Mouse (Mus musculus): ENCODE measurements around the gene Ssbp3. TPM values are rescaled to one million over a fixed set of nuclear protein-coding genes. Genes with fewer than 3 reads are reported as not detected.

Ssbp3 gene
- polyA plus RNA-seq, 1 experiment from 2014 or later = 81.5 TPM

DNA sequence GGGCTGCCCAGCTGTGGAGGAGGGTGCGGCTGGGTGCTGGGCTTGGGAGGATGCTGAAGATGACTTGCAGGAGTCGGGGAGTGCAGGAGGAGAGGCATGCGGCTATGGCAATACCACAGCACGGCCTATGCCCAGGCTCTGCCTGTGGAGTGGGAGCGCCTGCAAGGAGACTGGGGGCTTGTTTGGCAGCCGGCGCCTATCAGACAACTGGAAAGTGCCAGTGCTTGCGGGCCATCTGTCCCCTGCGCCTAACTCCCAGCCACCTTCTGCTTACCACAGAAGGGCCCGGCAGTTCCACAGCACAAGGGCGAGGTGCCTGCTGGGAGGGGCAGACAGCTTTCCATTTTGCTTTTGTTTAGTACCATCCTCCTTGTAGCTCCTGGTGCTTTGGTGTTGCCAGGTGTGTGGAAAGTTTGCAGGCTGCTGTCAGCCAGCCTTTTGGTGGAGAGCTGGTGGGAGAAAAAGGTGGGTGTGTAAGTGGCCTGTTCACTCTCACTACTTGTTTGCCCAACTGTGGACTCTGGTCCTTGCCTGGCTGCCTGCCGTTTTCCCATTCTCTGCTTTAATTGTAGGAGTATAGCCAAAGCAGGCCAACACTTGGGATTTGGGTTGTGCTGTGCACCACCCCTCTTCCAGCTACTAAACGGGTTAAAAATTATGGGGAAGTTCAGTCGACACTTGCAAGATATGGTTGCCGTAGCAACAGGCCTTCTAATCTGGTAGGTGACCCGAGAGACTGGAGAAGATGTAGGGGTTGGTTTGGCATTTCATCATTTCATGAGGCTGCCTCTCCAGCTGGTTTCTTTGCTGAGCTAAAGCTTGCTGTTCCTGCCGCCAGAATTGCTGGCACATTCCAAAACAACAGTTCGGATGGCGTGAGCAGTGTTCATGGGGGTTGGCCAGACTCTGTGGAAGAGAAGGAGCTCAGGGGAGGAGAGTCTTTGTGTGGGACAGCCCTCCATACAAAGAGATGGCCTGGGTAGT, 45.5 kb downstream of the Ssbp3 start:
- H3K36me3 ChIP-seq (ENCODE audit: control insufficient read depth, insufficient read depth, low read length) = peaks cover 9% of the 10 kb centered on the region; the same call in 1 of the 2 replicates
- no peak overlapping the region for H3K4me2 ChIP-seq (replicated peaks; ENCODE audit: low read depth, low read length)
- H3K9ac ChIP-seq (ENCODE audit: low read depth, low read length) = no peak overlapping the region
- no peak for ATAC-seq (ENCODE audit: low FRiP score, low TSS enrichment)
- WGBS = 55% methylated on average over 19 of the region's 19 CpGs
- H3K27me3 ChIP-seq (ENCODE audit: control insufficient read depth, insufficient read depth, low read length) = no peaks in the 10 kb centered on the region
- H3K4me1 ChIP-seq (ENCODE audit: control insufficient read depth, insufficient read depth, low read length) = peaks cover 58% of the 10 kb centered on the region
- no peak overlapping the region for H3K4me3 ChIP-seq (ENCODE audit: low read length)
- H3K27ac ChIP-seq (ENCODE audit: low read depth, low read length) = no peak overlapping the region
- no peaks in the 10 kb centered on the region for H3K9me3 ChIP-seq (ENCODE audit: control insufficient read depth, low read length)

DNA sequence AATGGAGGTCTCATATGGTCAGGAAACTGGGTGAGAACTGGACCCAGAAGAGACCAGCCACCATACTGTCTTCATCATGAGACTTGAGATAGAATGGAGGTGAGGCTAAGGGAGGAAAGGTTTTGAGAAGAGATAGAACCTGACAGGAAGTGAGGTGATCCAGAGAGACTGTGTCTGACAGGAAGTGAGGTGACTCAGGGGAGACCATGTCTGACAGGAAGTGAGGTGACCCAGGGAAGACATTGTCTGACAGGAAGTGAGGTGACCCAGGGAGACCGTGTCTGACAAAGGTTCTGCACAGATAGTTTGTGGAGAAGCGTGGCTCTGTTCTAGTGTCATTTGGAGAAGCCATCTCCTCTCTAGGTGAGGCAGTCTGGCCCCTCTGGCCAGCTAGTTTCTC, 47.6 kb downstream of the Ssbp3 start:
- Histone ChIP-seq H3K27ac (ENCODE audit: low read depth, low read length) (no peak overlapping the region), H3K36me3 (ENCODE audit: control insufficient read depth, insufficient read depth, low read length) (peaks cover 9% of the 10 kb centered on the region; the same call in 1 of the 2 replicates), H3K9ac (ENCODE audit: low read depth, low read length) (no peak overlapping the region), H3K4me3 (ENCODE audit: low read length) (no peak overlapping the region), H3K27me3 (ENCODE audit: control insufficient read depth, insufficient read depth, low read length) (no peaks in the 10 kb centered on the region), H3K4me2 (replicated peaks; ENCODE audit: low read depth, low read length) (no peak overlapping the region), H3K4me1 (ENCODE audit: control insufficient read depth, insufficient read depth, low read length) (peaks cover 51% of the 10 kb centered on the region), H3K9me3 (ENCODE audit: control insufficient read depth, low read length) (no peaks in the 10 kb centered on the region)
- no peak for ATAC-seq (ENCODE audit: low FRiP score, low TSS enrichment)
- WGBS = 54% methylated on average over 2 of the region's 2 CpGs

DNA sequence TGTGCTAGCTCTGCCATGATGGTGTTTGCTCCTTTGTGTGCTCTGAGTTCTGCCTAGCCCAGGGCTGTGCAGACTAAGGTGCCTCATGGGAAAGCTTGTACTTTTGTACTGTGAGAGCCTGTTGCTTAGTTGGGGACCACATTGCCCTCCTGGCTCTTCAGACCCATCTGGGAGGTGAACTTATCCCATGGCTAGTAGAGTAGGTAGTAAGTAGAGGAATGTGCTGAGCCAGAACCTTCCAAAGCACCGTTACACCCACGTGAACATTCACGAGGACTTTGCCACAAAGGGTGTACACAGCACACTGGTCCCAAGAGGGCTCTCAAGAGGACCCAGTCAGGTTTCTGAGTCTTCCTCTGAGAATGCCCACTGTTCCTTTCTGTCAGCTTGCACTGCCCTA, 48.1 kb downstream of the Ssbp3 start:
- Histone ChIP-seq H3K4me2 (replicated peaks; ENCODE audit: low read depth, low read length) (no peak overlapping the region), H3K9ac (ENCODE audit: low read depth, low read length) (no peak overlapping the region), H3K27me3 (ENCODE audit: control insufficient read depth, insufficient read depth, low read length) (no peaks in the 10 kb centered on the region), H3K4me1 (ENCODE audit: control insufficient read depth, insufficient read depth, low read length) (peaks cover 53% of the 10 kb centered on the region), H3K9me3 (ENCODE audit: control insufficient read depth, low read length) (no peaks in the 10 kb centered on the region), H3K27ac (ENCODE audit: low read depth, low read length) (no peak overlapping the region), H3K4me3 (ENCODE audit: low read length) (no peak overlapping the region), H3K36me3 (ENCODE audit: control insufficient read depth, insufficient read depth, low read length) (peaks cover 9% of the 10 kb centered on the region; the same call in 1 of the 2 replicates)
- no peak for ATAC-seq (ENCODE audit: low FRiP score, low TSS enrichment)
- 63% methylated on average over 3 of the region's 3 CpGs for WGBS

DNA sequence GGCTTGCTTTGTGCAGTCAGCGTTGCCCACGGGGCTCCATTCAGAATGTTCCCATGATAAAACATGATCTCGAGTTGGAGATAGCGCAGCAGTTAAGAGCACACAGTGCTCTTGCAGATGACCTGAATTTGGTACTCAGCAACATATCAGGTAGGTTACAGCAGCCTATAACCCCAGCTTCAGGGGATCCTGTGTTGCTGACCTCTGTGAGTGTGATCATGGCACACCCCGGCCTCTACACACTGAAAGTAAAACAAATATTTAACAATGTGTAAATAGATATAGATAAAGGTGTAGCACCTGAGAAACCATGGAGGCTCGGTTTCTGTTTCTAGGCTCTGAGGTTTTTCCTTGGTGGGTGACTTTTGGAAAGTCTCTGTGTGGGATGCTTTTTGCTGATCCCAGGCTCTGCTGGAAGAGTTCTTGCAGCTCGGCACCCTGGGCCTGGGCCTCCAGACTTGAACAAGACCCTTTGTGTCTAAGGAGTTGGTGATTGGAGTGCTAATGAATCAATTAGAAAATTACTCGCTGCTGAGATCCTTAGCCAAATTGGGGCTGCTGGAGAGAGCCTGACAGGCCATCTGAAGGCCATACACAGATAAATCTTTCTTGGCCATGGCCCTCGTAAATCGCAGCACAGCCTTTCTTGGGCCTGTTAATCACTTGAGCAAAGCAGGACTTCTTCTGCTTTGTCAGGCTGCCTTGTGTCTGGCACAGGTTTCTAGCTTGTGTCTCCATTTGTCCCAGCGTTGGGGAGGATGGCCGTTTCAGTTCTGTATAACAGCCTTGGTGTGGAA, 49.2 kb downstream of the Ssbp3 start:
- Histone ChIP-seq H3K36me3 (ENCODE audit: control insufficient read depth, insufficient read depth, low read length) (peaks cover 3% of the 10 kb centered on the region; the same call in 1 of the 2 replicates), H3K4me1 (ENCODE audit: control insufficient read depth, insufficient read depth, low read length) (peaks cover 63% of the 10 kb centered on the region), H3K27me3 (ENCODE audit: control insufficient read depth, insufficient read depth, low read length) (no peaks in the 10 kb centered on the region), H3K9me3 (ENCODE audit: control insufficient read depth, low read length) (no peaks in the 10 kb centered on the region), H3K27ac (ENCODE audit: low read depth, low read length) (no peak overlapping the region; the same call in 1 of the 2 replicates), H3K4me2 (replicated peaks; ENCODE audit: low read depth, low read length) (no peak overlapping the region), H3K9ac (ENCODE audit: low read depth, low read length) (no peak overlapping the region), H3K4me3 (ENCODE audit: low read length) (no peak overlapping the region)
- no peak for ATAC-seq (ENCODE audit: low FRiP score, low TSS enrichment)
- WGBS = 45% methylated on average over 12 of the region's 12 CpGs

DNA sequence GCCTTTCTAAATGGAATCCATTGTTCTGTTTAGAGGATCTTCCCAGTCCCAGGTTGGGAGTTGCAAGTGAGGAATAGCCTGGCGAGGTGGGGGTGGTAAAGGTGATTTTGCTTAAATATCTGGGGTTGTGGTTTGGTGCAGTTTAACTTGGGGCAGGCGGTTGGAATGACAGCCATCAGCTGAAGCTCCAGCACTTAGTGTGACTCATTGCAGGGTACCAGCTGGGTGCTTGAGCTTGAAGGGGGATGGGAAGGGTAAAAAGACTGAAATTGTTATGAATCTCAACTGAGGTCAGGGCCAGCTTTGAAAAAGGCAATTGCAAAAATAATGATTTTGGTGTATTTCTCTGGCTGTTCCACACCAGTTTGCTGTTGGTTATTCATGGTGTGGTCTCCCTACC, 50.0 kb downstream of the Ssbp3 start:
- Histone ChIP-seq H3K9ac (ENCODE audit: low read depth, low read length) (no peak overlapping the region), H3K4me3 (ENCODE audit: low read length) (no peak overlapping the region), H3K4me1 (ENCODE audit: control insufficient read depth, insufficient read depth, low read length) (peaks cover 63% of the 10 kb centered on the region), H3K4me2 (replicated peaks; ENCODE audit: low read depth, low read length) (no peak overlapping the region), H3K36me3 (ENCODE audit: control insufficient read depth, insufficient read depth, low read length) (no peaks in the 10 kb centered on the region; the same call in 1 of the 2 replicates), H3K27ac (ENCODE audit: low read depth, low read length) (no peak overlapping the region), H3K27me3 (ENCODE audit: control insufficient read depth, insufficient read depth, low read length) (no peaks in the 10 kb centered on the region), H3K9me3 (ENCODE audit: control insufficient read depth, low read length) (no peaks in the 10 kb centered on the region)
- WGBS = 91% methylated on average over 2 of the region's 2 CpGs
- ATAC-seq (ENCODE audit: low FRiP score, low TSS enrichment) = no peak

DNA sequence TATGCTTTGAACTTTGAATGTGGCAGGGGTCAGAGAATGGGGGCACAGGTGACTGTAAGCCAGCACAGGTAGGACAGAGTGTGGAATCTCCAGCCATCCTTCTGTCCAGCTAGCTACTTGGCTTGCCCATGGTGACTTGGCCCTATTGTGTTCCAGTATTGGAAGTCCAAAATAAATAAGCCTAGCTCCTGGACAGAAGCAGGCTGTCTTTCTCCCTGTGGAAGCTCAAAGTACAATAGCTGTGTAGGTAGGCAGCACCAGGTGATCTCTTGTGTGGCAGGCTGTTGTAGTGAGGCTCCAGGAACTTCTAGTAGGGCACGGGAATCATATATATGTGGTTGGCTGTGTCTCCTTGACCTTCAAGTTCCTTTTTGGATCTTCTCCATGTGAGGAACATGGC, 50.8 kb downstream of the Ssbp3 start:
- Histone ChIP-seq H3K4me1 (ENCODE audit: control insufficient read depth, insufficient read depth, low read length) (peaks cover 54% of the 10 kb centered on the region), H3K9ac (ENCODE audit: low read depth, low read length) (no peak overlapping the region), H3K27ac (ENCODE audit: low read depth, low read length) (no peak overlapping the region), H3K27me3 (ENCODE audit: control insufficient read depth, insufficient read depth, low read length) (no peaks in the 10 kb centered on the region), H3K4me3 (ENCODE audit: low read length) (no peak overlapping the region), H3K9me3 (ENCODE audit: control insufficient read depth, low read length) (no peaks in the 10 kb centered on the region), H3K4me2 (replicated peaks; ENCODE audit: low read depth, low read length) (no peak overlapping the region), H3K36me3 (ENCODE audit: control insufficient read depth, insufficient read depth, low read length) (peaks cover 4% of the 10 kb centered on the region; the same call in 1 of the 2 replicates)
- 96% methylated on average over 1 of the region's 1 CpGs for WGBS
- no peak for ATAC-seq (ENCODE audit: low FRiP score, low TSS enrichment)

DNA sequence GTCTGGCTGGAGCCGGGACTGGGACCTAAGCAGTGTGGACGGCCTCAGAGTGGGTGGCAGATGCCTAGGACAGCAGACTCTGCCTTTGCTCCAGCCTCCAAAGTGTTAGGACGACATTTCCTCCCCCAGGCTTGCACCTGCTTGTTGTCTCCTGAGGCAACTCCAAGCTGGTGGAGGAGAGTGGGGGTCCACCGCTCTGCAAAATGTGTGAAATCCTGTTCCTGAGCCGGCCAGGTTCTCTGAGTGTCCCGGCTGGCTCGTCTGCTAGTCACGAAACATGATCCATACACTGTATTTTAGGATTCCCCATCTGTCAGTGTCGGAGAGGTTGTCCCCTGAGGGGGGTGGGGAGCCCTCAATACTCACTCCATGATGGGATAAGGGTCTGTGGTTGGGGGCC, 53.9 kb downstream of the Ssbp3 start:
- Histone ChIP-seq H3K27me3 (ENCODE audit: control insufficient read depth, insufficient read depth, low read length) (no peaks in the 10 kb centered on the region), H3K36me3 (ENCODE audit: control insufficient read depth, insufficient read depth, low read length) (peaks cover 7% of the 10 kb centered on the region; the same call in 1 of the 2 replicates), H3K4me3 (ENCODE audit: low read length) (no peak overlapping the region), H3K27ac (ENCODE audit: low read depth, low read length) (no peak overlapping the region), H3K4me2 (replicated peaks; ENCODE audit: low read depth, low read length) (no peak overlapping the region), H3K9ac (ENCODE audit: low read depth, low read length) (no peak overlapping the region), H3K9me3 (ENCODE audit: control insufficient read depth, low read length) (no peaks in the 10 kb centered on the region), H3K4me1 (ENCODE audit: control insufficient read depth, insufficient read depth, low read length) (peaks cover 40% of the 10 kb centered on the region)
- no peak for ATAC-seq (ENCODE audit: low FRiP score, low TSS enrichment)
- WGBS = 39% methylated on average over 9 of the region's 9 CpGs

DNA sequence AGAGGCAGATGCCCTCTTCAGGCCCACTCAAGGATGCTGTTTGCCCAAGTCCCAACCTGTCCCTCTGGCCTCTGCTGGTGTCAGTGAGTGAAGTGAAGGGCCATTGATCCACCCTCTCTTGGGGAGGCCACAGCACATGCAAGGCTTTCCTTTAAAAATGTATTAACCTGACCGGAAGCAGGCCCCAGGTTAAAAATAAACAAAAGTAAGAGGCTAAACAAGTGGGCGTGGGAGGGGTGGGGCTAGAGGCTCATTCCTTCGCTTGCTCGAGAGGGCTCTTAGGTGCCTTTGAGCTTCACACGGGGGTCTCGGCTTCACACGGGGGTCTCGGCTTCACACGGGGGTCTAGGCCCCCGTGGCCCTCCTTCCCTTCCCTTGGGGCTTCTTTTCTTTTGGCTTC, 54.5 kb downstream of the Ssbp3 start:
- Histone ChIP-seq H3K4me2 (replicated peaks; ENCODE audit: low read depth, low read length) (no peak overlapping the region), H3K27me3 (ENCODE audit: control insufficient read depth, insufficient read depth, low read length) (no peaks in the 10 kb centered on the region), H3K4me1 (ENCODE audit: control insufficient read depth, insufficient read depth, low read length) (peaks cover 38% of the 10 kb centered on the region), H3K27ac (ENCODE audit: low read depth, low read length) (no peak overlapping the region), H3K36me3 (ENCODE audit: control insufficient read depth, insufficient read depth, low read length) (peaks cover 7% of the 10 kb centered on the region; the same call in 1 of the 2 replicates), H3K9me3 (ENCODE audit: control insufficient read depth, low read length) (no peaks in the 10 kb centered on the region), H3K9ac (ENCODE audit: low read depth, low read length) (no peak overlapping the region), H3K4me3 (ENCODE audit: low read length) (no peak overlapping the region)
- 83% methylated on average over 10 of the region's 10 CpGs for WGBS
- ATAC-seq (ENCODE audit: low FRiP score, low TSS enrichment) = no peak
